Mouse (Mus musculus) adrenal gland (tissue): Measurements from ENCODE around the gene Ceacam1.

Experiments used
- intact Hi-C: fragments of 180-260 bp; cut with DNase I; formaldehyde crosslinking; loops from one replicate; pipeline ENCODE4 v1.15.1; 2025

Ceacam1 gene

GRCm38 (mm10) chr7:25412833-25413441, 64.5 kb downstream of the Ceacam1 start, which contains the start of gene Cxcl17:
TSS of gene Cxcl17 (minus strand) at chr7:25412886.
- intact Hi-C loops, result no loop called here

DNA sequence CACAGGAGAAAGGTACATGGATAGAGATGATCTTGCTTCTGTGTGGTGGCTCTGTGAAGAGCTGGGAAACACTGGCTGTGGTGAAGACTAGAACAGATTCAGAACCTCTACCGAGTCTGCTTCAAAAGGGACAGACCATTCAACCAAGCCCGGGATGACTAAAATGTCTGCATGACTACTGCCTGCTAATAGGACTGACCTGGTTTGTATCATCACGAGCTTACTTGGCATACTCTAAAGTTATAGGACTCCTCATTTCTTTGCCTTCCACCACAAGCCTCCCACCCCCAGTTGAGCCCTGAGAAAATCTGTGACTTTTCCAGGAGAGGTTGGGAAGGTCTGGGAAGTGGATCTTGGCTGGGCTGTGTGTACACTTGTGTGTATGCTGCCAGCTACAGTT, 65.5 kb downstream of the Ceacam1 start:
- intact Hi-C loops, result no loop called here
